Mouse (Mus musculus) liver, postnatal 0 days (tissue): ENCODE results near the gene Wscd2.

Source experiments
- CTCF ChIP-seq: sonication (generic); IDR thresholded peaks from 2 replicates; pipeline ENCODE4 v1.5.1; 2016; ENCODE audit warnings: antibody characterized with exemption, low read depth
- EP300 ChIP-seq: IDR thresholded peaks from 2 replicates; pipeline ENCODE4 v1.6.1; 2016; ENCODE audit warnings: antibody characterized with exemption, low read depth, mild to moderate bottlenecking

- TF ChIP-seq CTCF (no peak), EP300 (no peak)
These were observed 145.9 kb downstream of the Wscd2 start for GRCm38 (mm10) chr5:113635861-113636565.
